Mouse (Mus musculus) midbrain, postnatal 0 days (tissue): Measurements from ENCODE around the gene Acsf2. TPM values are rescaled to one million over a fixed set of nuclear protein-coding genes. Genes with fewer than 3 reads are reported as not detected.
A peak's percentile ranks its signal among the peaks of the same experiment; 100 is the strongest.

Experiments
- ATAC-seq: fragments of 200-750 bp; cut with Nextera tagmentation; 2 replicates; pipeline ENCODE4 v1.8.0; 2017; ENCODE audit warnings: moderate number of reproducible peaks, mild to moderate bottlenecking, moderate TSS enrichment, moderate library complexity; ENCODE audit not compliant: low FRiP score
- DNase-seq: peaks from one replicate; pipeline ENCODE4 v3.0.0-alpha.2; 2015; ENCODE audit warnings: low spot score
- H3K27ac ChIP-seq: fragments of 300-500 bp; sonication (generic); 2 replicates; pipeline ENCODE4 v1.5.1; 2014; ENCODE audit warnings: low read depth, mild to moderate bottlenecking, low read length, mixed read lengths
- H3K27me3 ChIP-seq: fragments of 300-500 bp; sonication (generic); 2 replicates; pipeline ENCODE4 v1.6.1; 2014; ENCODE audit warnings: low read length, control low read depth, mixed read lengths; ENCODE audit not compliant: insufficient read depth
- H3K36me3 ChIP-seq: fragments of 300-500 bp; sonication (generic); 2 replicates; pipeline ENCODE4 v1.6.1; 2014; ENCODE audit warnings: low read length, control low read depth, mixed read lengths; ENCODE audit not compliant: insufficient read depth
- H3K4me1 ChIP-seq: fragments of 300-500 bp; sonication (generic); 2 replicates; pipeline ENCODE4 v1.6.1; 2014; ENCODE audit warnings: mild to moderate bottlenecking, control low read depth, antibody characterized with exemption, low read length, mixed read lengths; ENCODE audit not compliant: insufficient read depth
- H3K4me2 ChIP-seq: fragments of 300-500 bp; sonication (generic); 2 replicates; pipeline ENCODE4 v1.6.1; 2014; ENCODE audit warnings: low read depth, mild to moderate bottlenecking, low read length, mixed read lengths; ENCODE audit not compliant: poor library complexity, severe bottlenecking
- H3K4me3 ChIP-seq: fragments of 300-500 bp; sonication (generic); 2 replicates; pipeline ENCODE4 v1.5.1; 2014; ENCODE audit warnings: low read depth, mild to moderate bottlenecking, low read length, moderate library complexity
- H3K9ac ChIP-seq: fragments of 300-500 bp; sonication (generic); replicated peaks from 2 replicates; pipeline ENCODE4 v1.6.1; 2014; ENCODE audit warnings: mild to moderate bottlenecking, low read length, moderate library complexity, mixed read lengths; ENCODE audit not compliant: poor library complexity, severe bottlenecking
- H3K9me3 ChIP-seq: fragments of 300-500 bp; sonication (generic); 2 replicates; pipeline ENCODE4 v1.6.1; 2016; ENCODE audit warnings: low read length, control low read depth
- CTCF ChIP-seq: IDR thresholded peaks from 2 replicates; pipeline ENCODE4 v1.5.1; 2016; ENCODE audit warnings: antibody characterized with exemption, mild to moderate bottlenecking
- WGBS: fragments of 180-500 bp; shearing (Covaris S2); extraction: QIAGEN DNeasy Blood & Tissue Kit; methylation state at CpG from one replicate; pipeline ENCODE4 v1.1.7; 2014; 5-methylcytosine and 5-hydroxymethylcytosine counted together
- polyA plus RNA-seq: library from polyadenylated mRNA; unstranded; fragments of >200 nt; fragmentation: Nextera tagmentation; extraction: Ambion mirVana; gene quantifications from 2 replicates; pipeline ENCODE4 v1.2.1, GENCODE M21; 2015
- total RNA-seq: library from RNA; depleted of rRNA; stranded (reverse); fragments of >200 nt; gene quantifications from 2 replicates; pipeline ENCODE4 v1.2.3, GENCODE M21; 2014

Gene Acsf2
- total and polyA plus RNA-seq, 2 experiments from 2014 or later: 1.9 to 6.6 TPM

DNA sequence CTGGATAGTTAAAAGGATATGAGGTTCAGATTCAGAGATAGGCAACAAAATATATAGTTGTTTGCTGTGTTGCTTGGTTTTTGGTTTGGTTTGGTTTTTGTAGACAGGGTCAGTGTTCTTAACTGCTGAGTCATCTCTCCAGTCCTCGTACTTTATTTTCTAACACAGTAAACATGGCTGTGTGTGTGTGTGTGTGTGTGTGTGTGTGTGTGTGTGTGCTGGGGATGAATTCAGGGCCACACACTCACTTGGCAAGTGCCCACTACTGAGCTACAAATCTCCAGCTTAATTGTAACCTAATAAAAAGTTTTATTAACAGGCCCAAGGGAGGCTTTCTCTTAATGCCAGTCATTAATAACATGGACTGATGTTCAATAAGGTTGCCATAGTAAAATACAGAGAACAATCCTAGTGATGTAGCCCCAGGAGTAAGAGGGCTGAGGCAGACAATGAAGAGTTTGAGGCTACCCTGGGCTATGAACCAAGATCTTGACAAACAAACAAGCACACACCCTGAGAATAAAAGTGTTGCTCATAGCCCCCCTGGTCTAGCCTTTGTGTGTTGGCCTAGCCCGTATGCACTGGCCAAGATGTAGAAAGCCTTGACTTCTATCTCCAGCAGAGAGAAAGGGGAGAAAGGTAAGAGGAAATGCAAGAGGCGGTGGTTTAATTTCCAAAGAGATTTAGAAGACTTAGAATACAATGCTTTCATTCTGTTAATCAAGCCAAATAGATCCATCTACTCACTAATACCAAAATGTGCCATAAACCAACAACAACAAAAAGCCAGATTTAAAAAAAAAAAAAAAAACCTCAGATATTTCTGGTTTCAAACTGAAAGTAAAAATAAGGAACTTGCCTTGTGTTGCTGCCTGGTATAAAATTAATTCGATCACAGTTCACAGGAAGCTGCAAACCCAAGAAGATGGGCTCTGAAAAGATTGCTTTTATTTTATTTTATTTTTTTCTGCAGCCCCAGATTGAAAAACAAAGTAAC is 9.4 kb upstream of the Acsf2 start:
- no peaks in the 10 kb centered on the region for H3K9me3 ChIP-seq
- TF ChIP-seq CTCF: no peak
- no peaks in the 10 kb centered on the region for H3K4me1 ChIP-seq
- no peak for ATAC-seq
- no peak overlapping the region for H3K9ac ChIP-seq
- no peak overlapping the region for H3K27ac ChIP-seq
- no peaks in the 10 kb centered on the region for H3K36me3 ChIP-seq
- H3K4me3 ChIP-seq: no peak overlapping the region
- no peaks in the 10 kb centered on the region; the same call in 1 of the 2 replicates for H3K27me3 ChIP-seq
- DNase-seq: peak; percentile 52
- 64% methylated on average over 4 of the region's 4 CpGs for WGBS
- H3K4me2 ChIP-seq: no peak overlapping the region

DNA sequence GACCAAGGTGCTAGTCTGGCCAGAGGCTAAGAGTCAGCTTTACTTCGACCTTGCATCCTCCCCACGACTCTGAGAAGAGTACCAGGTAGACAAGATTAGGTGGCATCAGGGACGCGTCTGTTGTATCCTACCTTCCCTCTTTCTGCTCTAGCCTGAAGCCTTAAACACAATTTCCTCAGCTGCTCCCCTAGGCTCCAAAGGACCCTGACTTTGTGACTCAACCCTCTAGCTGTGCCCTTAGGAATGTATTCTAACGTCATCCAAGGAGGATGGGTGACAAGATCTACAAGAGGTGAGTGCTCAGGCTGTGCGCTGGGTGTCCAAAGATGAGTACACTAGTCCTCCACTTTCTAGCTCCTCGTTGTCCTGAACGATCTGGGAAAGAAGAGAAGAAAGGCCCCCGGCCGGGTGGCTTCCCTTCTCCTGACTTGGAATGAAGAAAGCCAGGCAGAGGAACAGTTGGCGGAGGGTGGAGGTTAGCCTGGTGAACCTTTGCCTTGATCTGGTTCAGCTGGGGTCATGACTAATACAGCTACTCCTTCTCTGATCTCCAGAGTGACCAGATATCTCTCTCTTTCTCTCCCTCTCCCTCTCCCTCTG is 785 bp upstream of the Acsf2 start:
- Histone ChIP-seq H3K27ac (no peak overlapping the region), H3K4me3 (no peak overlapping the region), H3K27me3 (peaks cover 10% of the 10 kb centered on the region), H3K9me3 (no peaks in the 10 kb centered on the region), H3K9ac (no peak overlapping the region), H3K36me3 (no peaks in the 10 kb centered on the region), H3K4me1 (no peaks in the 10 kb centered on the region), H3K4me2 (no peak overlapping the region)
- DNase-seq (no peak), ATAC-seq (no peak)
- 71% methylated on average over 11 of the region's 11 CpGs for WGBS
- TF ChIP-seq CTCF: no peak

DNA sequence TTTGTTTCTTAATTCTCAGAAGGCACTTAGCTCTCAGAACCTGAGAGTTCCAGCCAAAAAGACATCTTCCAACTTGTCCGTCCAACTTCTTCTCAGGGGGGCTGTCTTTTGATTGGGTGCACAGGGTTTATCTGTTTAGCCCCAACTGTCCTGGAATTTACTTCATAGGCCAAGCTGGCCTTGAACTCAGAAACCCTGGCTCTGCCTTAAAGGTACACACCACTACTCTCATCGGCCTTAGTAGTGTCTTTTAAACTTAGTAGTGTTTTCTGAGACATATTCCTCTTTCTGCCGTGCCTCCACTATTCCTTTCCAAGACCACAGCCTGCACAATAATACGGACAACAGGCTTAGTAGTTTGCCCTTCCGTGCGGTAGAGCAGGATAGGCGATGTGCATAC is 1.2 kb downstream of the Acsf2 start:
- Histone ChIP-seq H3K27ac (no peak overlapping the region), H3K4me2 (no peak overlapping the region), H3K4me3 (no peak overlapping the region), H3K9me3 (no peaks in the 10 kb centered on the region), H3K36me3 (no peaks in the 10 kb centered on the region), H3K27me3 (peaks cover 10% of the 10 kb centered on the region), H3K9ac (no peak overlapping the region), H3K4me1 (no peaks in the 10 kb centered on the region)
- no peak for ATAC-seq
- no peak for DNase-seq
- WGBS: 93% methylated on average over 7 of the region's 7 CpGs
- TF ChIP-seq CTCF: no peak

DNA sequence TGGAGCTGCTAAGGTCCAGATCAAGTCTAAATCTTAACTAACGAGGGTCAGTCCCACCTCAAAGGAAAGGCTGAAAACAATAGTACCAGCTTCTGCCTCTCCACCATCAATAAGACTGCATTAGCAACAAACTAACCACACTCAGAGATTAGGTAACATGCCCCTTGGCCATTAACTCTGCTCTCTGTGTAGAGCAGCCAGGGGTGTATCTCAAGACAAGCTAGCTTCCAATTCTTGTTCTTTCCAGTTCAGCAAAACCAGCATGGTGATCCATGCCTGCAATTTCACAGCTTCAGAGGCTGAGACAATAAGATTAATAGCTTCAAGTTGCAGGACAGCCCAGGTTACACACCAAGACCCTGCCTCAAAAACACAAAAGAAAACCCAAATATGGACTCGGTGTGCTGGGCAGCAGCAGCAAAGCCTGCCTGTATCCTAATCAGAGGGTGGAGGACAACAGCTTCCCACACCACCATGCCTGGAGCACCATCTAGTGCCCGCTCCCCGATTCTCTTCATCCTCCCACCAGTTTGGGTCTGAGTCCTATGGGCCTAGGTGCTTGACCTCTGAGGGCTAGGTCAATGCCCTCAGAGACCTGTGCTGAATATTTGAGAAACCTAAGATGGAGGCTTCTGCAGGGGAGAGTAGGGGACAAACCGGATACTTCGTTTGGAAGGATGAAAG is 3.1 kb downstream of the Acsf2 start:
- Histone ChIP-seq H3K4me1 (no peaks in the 10 kb centered on the region), H3K9ac (no peak overlapping the region), H3K27me3 (peaks cover 10% of the 10 kb centered on the region), H3K4me2 (no peak overlapping the region), H3K9me3 (no peaks in the 10 kb centered on the region), H3K4me3 (no peak overlapping the region), H3K36me3 (no peaks in the 10 kb centered on the region), H3K27ac (no peak overlapping the region)
- no peak for DNase-seq
- no peak for ATAC-seq
- TF ChIP-seq CTCF: peak; percentile 31
- WGBS: 81% methylated on average over 6 of the region's 6 CpGs

DNA sequence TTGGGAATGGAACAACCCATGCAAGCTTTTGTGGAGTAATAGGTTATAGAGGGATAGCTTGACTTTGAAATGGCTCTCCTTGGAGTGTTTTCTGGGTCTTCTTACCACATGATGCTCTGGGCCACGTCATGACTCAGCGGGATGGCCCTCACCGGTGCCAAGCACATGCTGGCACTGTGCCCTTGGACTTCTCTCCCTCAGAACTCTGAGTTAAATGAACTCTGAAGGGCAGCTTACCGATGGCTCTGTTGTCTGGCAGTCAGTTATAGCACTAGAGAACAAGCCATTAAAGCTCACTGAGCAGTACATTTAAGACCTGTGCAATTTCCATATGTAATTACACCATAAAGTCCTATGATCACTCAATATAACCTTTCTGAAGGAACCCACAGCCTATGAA is 4.4 kb downstream of the Acsf2 start:
- no peak for TF ChIP-seq CTCF
- H3K27me3 ChIP-seq: peaks cover 10% of the 10 kb centered on the region
- DNase-seq (no peak), ATAC-seq (no peak)
- H3K36me3 ChIP-seq: no peaks in the 10 kb centered on the region
- no peak overlapping the region for H3K4me3 ChIP-seq
- H3K27ac ChIP-seq: no peak overlapping the region
- no peaks in the 10 kb centered on the region for H3K4me1 ChIP-seq
- 80% methylated on average over 4 of the region's 4 CpGs for whole genome bisulfite sequencing
- H3K4me2 ChIP-seq: no peak overlapping the region
- H3K9ac ChIP-seq: no peak overlapping the region
- H3K9me3 ChIP-seq: no peaks in the 10 kb centered on the region
